Mouse (Mus musculus): ENCODE data around the gene Mcts2. TPM values are rescaled to one million over a fixed set of nuclear protein-coding genes. Genes with fewer than 3 reads are reported as not detected.

The Mcts2 gene
- polyA plus RNA-seq, 1 experiment from 2014 or later: 40.5 TPM

DNA sequence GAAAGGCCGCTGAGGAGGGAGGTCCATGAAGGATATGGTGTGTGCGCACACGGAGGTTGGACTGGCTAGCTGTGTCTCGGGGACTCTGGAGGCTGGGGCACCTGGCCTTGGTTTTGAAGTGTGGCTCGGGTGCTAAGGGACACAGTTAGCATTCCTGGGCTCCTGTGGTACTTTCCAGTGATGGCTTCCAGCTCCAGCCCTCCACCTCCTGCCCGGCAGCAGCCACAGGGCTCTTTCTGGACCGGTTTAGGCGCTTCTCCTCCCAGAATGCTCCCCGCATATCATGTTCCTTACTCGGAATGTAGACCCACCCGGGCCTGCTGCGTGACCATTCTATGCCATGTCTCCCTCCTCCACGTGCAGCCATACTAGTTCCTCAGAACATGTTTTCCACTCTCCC is 6.9 kb downstream of the Mcts2 start:
- WGBS: 90% methylated on average over 13 of the region's 13 CpGs
- no peaks in the 10 kb centered on the region for H3K9me3 ChIP-seq (replicated peaks)
- H3K9ac ChIP-seq: peak overlapping the region; percentile 23; the same call in 1 of the 2 replicates
- H3K4me1 ChIP-seq: peaks cover 17% of the 10 kb centered on the region; the same call in 1 of the 2 replicates
- H3K4me2 ChIP-seq (replicated peaks): peak overlapping the region; percentile 40
- H3K27ac ChIP-seq: peak overlapping the region; percentile 1; the same call in 1 of the 2 replicates
- H3K36me3 ChIP-seq: peaks cover 61% of the 10 kb centered on the region
- H3K27me3 ChIP-seq: no peaks in the 10 kb centered on the region
- ATAC-seq (ENCODE audit: low FRiP score): no peak
- H3K4me3 ChIP-seq: 0 out of 2 replicates have a peak overlapping the region, but pooled peaks have one; percentile 13

DNA sequence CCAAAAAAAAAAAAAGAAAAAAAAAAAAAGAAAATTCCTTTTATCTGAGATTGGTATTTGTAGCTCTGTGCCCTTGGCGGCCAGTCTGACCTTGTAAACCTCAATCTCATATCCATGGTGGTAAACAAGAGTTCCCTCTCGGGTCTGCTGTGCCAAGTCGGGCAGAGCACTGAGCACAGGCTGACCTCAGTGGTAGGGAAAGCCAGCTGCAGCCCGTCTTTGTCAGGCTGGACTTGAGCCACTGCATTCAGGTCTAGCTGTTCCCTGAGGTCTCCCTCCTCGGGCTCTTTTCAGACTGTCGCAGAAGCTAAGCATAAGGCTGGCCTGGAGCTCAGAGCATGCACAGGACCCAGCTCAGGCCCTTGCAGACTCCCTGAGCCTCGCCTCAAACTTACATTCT is 7.9 kb downstream of the Mcts2 start:
- H3K36me3 ChIP-seq: peaks cover 61% of the 10 kb centered on the region
- ATAC-seq (ENCODE audit: low FRiP score): no peak
- WGBS: 78% methylated on average over 7 of the region's 7 CpGs

GRCm38 (mm10) chr2:152696016-152696415 is 9.2 kb downstream of the Mcts2 start:
- 77% methylated on average over 10 of the region's 10 CpGs for WGBS
- Histone ChIP-seq H3K9me3 (replicated peaks) (no peaks in the 10 kb centered on the region), H3K36me3 (peaks cover 64% of the 10 kb centered on the region), H3K4me2 (replicated peaks) (no peak overlapping the region), H3K27me3 (no peaks in the 10 kb centered on the region), H3K4me1 (peaks cover 17% of the 10 kb centered on the region; the same call in 1 of the 2 replicates), H3K4me3 (no peak overlapping the region), H3K9ac (peak overlapping the region; percentile 56; the same call in 1 of the 2 replicates), H3K27ac (peak overlapping the region; percentile 53; the same call in 1 of the 2 replicates)
- ATAC-seq (ENCODE audit: low FRiP score): no peak

More for the DNA sequence above, 7.9 kb downstream of the Mcts2 start:
- H3K4me3 ChIP-seq: no peak overlapping the region
- no peak overlapping the region for H3K9ac ChIP-seq
- no peaks in the 10 kb centered on the region for H3K27me3 ChIP-seq
- no peaks in the 10 kb centered on the region for H3K9me3 ChIP-seq (replicated peaks)
- H3K4me2 ChIP-seq (replicated peaks): no peak overlapping the region
- H3K4me1 ChIP-seq: peaks cover 17% of the 10 kb centered on the region; the same call in 1 of the 2 replicates
- H3K27ac ChIP-seq: no peak overlapping the region

- no peak overlapping the region for H3K4me3 ChIP-seq
Observed at GRCm38 (mm10) chr2:152696476-152697164, 9.8 kb downstream of the Mcts2 start.

DNA sequence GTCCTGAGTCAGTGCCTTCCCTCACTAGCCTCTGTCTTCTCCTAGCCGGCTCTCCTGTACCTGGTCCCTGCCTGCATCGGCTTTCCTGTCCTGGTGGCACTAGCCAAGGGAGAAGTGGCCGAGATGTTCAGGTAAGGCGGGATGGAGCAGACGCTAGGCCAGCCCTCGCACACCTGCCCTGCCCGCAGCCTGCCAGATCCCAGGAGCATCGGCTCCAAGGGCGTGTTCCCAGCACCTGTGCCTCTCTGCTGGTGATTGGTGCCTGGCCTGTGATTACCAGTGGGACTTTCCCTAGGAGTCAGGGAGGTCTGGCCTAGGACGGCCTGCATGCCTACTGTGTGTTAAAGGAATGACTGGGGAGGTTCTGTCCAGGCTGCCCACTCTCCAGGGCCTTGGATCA is 13.3 kb downstream of the Mcts2 start:
- Histone ChIP-seq H3K27ac (no peak overlapping the region), H3K9me3 (replicated peaks) (no peaks in the 10 kb centered on the region), H3K4me3 (no peak overlapping the region), H3K4me1 (peaks cover 14% of the 10 kb centered on the region), H3K27me3 (no peaks in the 10 kb centered on the region), H3K4me2 (replicated peaks) (no peak overlapping the region), H3K9ac (no peak overlapping the region), H3K36me3 (peaks cover 93% of the 10 kb centered on the region)
- WGBS: 92% methylated on average over 10 of the region's 10 CpGs
- ATAC-seq (ENCODE audit: low FRiP score): no peak

More at GRCm38 (mm10) chr2:152696476-152697164, 9.8 kb downstream of the Mcts2 start:
- no peaks in the 10 kb centered on the region for H3K27me3 ChIP-seq
- H3K4me2 ChIP-seq (replicated peaks): no peak overlapping the region
- peak; percentile 76 for ATAC-seq (ENCODE audit: low FRiP score)
- WGBS: 47% methylated on average over 20 of the region's 20 CpGs
- peaks cover 17% of the 10 kb centered on the region; the same call in 1 of the 2 replicates for H3K4me1 ChIP-seq
- no peaks in the 10 kb centered on the region for H3K9me3 ChIP-seq (replicated peaks)
- peak overlapping the region; percentile 25; the same call in 1 of the 2 replicates for H3K27ac ChIP-seq
- peak overlapping the region; percentile 56 for H3K9ac ChIP-seq
- peaks cover 70% of the 10 kb centered on the region for H3K36me3 ChIP-seq

DNA sequence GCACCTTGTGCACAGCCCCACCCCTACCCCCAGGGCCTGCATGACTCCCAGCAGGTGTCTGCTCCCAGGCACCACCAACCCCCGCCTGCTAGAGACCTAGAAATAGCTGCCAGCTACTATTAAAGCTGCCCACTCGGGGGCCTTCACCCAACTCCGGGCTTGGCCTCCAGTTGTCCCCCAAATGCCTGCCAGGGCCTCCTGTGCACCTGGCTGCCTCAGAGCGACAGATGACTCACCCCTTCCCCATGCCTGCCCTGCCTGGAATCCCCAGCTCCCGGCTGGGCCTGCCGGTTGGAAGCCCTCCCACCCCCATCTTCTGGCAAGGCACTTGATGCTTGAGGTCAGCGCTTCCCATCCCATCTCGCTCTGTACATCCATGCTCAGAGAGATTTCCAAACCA is 13.9 kb downstream of the Mcts2 start:
- WGBS: 91% methylated on average over 8 of the region's 8 CpGs
- no peak for ATAC-seq (ENCODE audit: low FRiP score)
- peaks cover 20% of the 10 kb centered on the region for H3K4me1 ChIP-seq

DNA sequence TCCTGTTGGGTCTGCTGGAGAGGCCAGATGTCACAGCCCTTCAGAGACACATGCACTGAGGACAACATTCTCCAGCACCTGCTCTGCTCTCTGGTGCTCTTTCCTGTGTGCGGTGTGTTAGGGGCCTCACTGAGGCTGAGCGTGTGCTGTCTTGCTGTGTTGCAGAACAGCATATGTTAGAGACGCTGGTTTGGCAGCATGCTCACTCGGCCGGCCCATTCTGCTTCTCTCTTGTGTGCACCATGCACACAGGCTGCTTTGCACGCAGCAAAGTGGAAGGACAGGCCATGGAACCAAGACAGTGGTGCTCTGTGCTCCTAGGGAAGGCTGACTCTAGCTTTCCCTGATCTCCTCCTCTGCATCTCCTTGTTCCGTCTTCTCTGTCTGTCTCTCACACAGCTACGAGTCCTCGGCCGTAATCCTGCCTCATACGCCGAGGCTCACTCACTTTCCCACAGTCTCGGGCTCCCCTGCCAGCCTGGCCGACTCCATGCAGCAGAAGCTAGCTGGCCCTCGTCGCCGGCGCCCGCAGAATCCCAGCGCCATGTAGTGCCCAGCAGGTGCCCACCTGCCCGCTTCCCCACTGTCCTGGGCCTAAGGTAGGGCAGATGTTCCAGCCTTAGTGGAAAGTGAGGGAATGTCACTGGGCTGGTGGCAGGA is 16.9 kb downstream of the Mcts2 start:
- Histone ChIP-seq H3K9ac (no peak overlapping the region), H3K4me1 (peaks cover 40% of the 10 kb centered on the region), H3K4me2 (replicated peaks) (no peak overlapping the region), H3K36me3 (peaks cover 75% of the 10 kb centered on the region), H3K9me3 (replicated peaks) (no peaks in the 10 kb centered on the region), H3K27me3 (no peaks in the 10 kb centered on the region), H3K4me3 (no peak overlapping the region), H3K27ac (peak overlapping the region; percentile 23; the same call in 1 of the 2 replicates)
- no peak for ATAC-seq (ENCODE audit: low FRiP score)
- WGBS: 93% methylated on average over 21 of the region's 21 CpGs

More for the DNA sequence above, 13.9 kb downstream of the Mcts2 start:
- Histone ChIP-seq H3K4me2 (replicated peaks) (no peak overlapping the region), H3K4me3 (no peak overlapping the region), H3K36me3 (peaks cover 93% of the 10 kb centered on the region), H3K9me3 (replicated peaks) (no peaks in the 10 kb centered on the region), H3K9ac (no peak overlapping the region), H3K27me3 (no peaks in the 10 kb centered on the region), H3K27ac (no peak overlapping the region)

DNA sequence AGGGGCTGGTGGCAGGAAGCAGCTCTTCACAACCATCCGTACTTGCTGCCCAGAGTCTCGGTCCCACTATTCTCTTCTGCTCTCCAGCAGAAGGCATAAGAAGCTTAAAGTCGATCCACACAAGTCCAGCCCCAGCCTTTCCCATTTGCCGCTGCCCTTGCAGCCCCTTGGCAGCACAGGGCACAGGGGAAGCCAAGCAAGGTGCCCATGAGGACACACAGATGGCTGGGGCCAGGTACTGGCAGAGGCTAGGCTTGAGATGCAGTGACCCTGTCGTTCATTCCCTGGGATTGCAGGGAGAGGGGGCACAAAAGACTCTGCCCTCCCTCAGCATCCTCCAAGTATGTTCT is 17.4 kb downstream of the Mcts2 start:
- H3K4me3 ChIP-seq: no peak overlapping the region
- no peak overlapping the region for H3K4me2 ChIP-seq (replicated peaks)
- H3K27ac ChIP-seq: peak overlapping the region; percentile 23; the same call in 1 of the 2 replicates
- no peaks in the 10 kb centered on the region for H3K9me3 ChIP-seq (replicated peaks)
- peaks cover 70% of the 10 kb centered on the region for H3K36me3 ChIP-seq
- H3K9ac ChIP-seq: no peak overlapping the region
- WGBS: 83% methylated on average over 5 of the region's 5 CpGs
- no peak for ATAC-seq (ENCODE audit: low FRiP score)
- no peaks in the 10 kb centered on the region for H3K27me3 ChIP-seq
- peaks cover 40% of the 10 kb centered on the region for H3K4me1 ChIP-seq

DNA sequence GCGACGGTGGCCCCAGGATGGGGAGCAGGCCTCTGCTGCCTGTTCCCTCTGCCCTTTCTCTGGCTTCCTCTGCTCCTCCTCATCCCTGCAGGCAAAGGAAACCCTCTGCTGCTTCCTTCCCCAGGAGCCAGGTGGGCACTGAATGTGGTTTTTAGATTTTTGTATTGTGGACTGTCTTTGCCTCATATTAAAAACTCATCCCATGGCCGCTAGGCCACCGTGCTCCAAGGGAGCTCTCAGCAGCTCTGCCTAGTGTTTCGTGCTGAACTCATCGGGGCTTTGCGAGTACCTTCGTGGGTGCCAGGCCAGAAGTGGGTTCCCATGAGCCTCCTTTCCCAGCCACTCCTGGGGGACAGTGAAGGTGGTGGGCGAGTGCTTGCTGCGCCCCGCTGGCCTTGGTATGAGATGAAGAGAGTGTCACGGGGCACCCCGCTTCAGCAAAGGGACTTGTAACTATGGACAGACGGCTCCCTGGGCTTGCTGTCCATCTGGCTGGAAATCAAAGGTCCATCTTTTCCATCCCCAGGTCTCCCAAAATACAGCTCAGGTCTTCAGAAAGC is 18.1 kb downstream of the Mcts2 start:
- ATAC-seq (ENCODE audit: low FRiP score): no peak
- Histone ChIP-seq H3K27ac (peak overlapping the region; percentile 92), H3K4me3 (no peak overlapping the region), H3K9ac (0 out of 2 replicates have a peak overlapping the region, but pooled peaks have one; percentile 35), H3K4me1 (peaks cover 40% of the 10 kb centered on the region), H3K36me3 (peaks cover 64% of the 10 kb centered on the region), H3K9me3 (replicated peaks) (no peaks in the 10 kb centered on the region), H3K4me2 (replicated peaks) (no peak overlapping the region), H3K27me3 (no peaks in the 10 kb centered on the region)
- WGBS: 92% methylated on average over 14 of the region's 14 CpGs

DNA sequence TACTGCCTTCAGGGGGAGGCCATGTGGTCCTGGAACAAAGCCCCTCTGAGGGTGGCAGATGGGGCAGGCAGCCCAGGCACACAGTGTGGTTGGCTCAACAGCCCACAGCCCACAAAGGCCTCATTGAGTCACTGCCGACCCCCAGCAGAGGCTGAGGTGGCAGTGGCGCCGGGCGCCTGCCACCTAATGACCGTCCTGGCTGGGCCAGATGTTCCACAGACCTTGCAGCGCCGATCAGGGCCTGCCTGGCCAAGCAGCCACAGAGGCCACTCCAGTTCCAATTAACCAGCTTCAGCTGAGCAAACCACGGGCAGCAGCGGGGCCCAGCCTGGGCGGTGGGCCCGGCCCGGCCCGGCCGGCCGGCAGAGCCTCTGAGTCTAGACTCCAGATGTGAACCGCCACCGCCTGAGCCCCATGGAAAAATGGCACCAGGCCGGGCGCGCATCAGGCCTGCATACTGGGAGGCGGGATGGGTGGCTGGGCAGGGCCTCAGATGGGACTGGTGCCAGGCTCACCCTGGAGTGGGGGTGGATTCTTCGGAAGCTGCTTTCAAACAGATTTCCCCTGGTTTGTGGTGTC is 19.2 kb downstream of the Mcts2 start:
- no peaks in the 10 kb centered on the region for H3K27me3 ChIP-seq
- H3K36me3 ChIP-seq: peaks cover 52% of the 10 kb centered on the region
- peaks cover 40% of the 10 kb centered on the region for H3K4me1 ChIP-seq
- peak; percentile 41 for ATAC-seq (ENCODE audit: low FRiP score)
- WGBS: 53% methylated on average over 22 of the region's 22 CpGs
- H3K4me2 ChIP-seq (replicated peaks): 0 out of 2 replicates have a peak overlapping the region, but pooled peaks have one; percentile 8
- H3K9ac ChIP-seq: peak overlapping the region; percentile 35; the same call in 1 of the 2 replicates
- H3K4me3 ChIP-seq: no peak overlapping the region
- H3K9me3 ChIP-seq (replicated peaks): no peaks in the 10 kb centered on the region
- H3K27ac ChIP-seq: peak overlapping the region; percentile 92

- Histone ChIP-seq H3K4me3 (peak overlapping the region; percentile 39), H3K4me2 (replicated peaks) (peak overlapping the region; percentile 64), H3K27ac (peak overlapping the region; percentile 92), H3K9me3 (replicated peaks) (no peaks in the 10 kb centered on the region), H3K27me3 (no peaks in the 10 kb centered on the region), H3K4me1 (peaks cover 40% of the 10 kb centered on the region), H3K36me3 (peaks cover 41% of the 10 kb centered on the region), H3K9ac (peak overlapping the region; percentile 70)
- ATAC-seq (ENCODE audit: low FRiP score): peak; percentile 41
- 15% methylated on average over 7 of the region's 7 CpGs for WGBS
Observed at GRCm38 (mm10) chr2:152707186-152707585, 20.4 kb downstream of the Mcts2 start.

DNA sequence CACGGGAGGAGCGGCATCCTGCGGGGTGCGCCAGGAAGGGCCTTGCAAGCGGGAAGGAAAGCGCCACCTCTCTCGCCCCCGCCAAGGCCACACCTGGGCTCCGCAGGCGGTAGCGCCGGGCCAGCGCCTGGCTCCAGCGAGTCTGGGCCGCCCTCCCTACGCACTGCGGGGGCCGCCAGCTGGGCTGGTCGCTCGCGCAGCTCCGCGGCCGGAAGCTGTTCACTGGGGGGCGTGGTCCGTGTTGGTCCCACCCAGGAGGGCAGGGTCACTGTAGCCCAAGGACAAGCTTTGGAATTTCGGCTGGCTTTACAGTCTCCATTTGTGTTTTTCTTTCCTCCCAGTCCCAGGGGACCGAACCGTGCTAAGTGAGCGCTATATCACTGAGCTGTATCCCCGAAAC is 20.8 kb downstream of the Mcts2 start:
- Histone ChIP-seq H3K4me2 (replicated peaks) (peak overlapping the region; percentile 64), H3K27me3 (no peaks in the 10 kb centered on the region), H3K4me3 (peak overlapping the region; percentile 39), H3K36me3 (peaks cover 36% of the 10 kb centered on the region), H3K4me1 (peaks cover 40% of the 10 kb centered on the region), H3K27ac (peak overlapping the region; percentile 92), H3K9me3 (replicated peaks) (no peaks in the 10 kb centered on the region), H3K9ac (peak overlapping the region; percentile 70)
- WGBS: 2% methylated on average over 30 of the region's 31 CpGs
- peak; percentile 90 for ATAC-seq (ENCODE audit: low FRiP score)

Data from hindbrain, embryonic 12.5 days (tissue).